Mouse (Mus musculus) stomach, embryonic 16.5 days (tissue): ENCODE measurements around the gene Robo3. TPM values are rescaled to one million over a fixed set of nuclear protein-coding genes. Genes with fewer than 3 reads are reported as not detected.
A peak's percentile ranks its signal among the peaks of the same experiment; 100 is the strongest.

ENCODE experiments used
- ATAC-seq: fragments of 200-750 bp; cut with Nextera tagmentation; 2 replicates; pipeline ENCODE4 v1.8.0; 2017; ENCODE audit warnings: moderate number of reproducible peaks, moderate TSS enrichment; ENCODE audit not compliant: insufficient read depth, low FRiP score
- H3K27ac ChIP-seq: fragments of 300-500 bp; sonication (generic); 2 replicates; pipeline ENCODE4 v1.5.1; 2014; ENCODE audit warnings: low read length
- H3K27me3 ChIP-seq: fragments of 300-500 bp; sonication (generic); 2 replicates; pipeline ENCODE4 v1.6.1; 2014; ENCODE audit warnings: low read length, control low read depth, mixed read lengths; ENCODE audit not compliant: control insufficient read depth, insufficient read depth
- H3K36me3 ChIP-seq: fragments of 300-500 bp; sonication (generic); 2 replicates; pipeline ENCODE4 v1.6.1; 2014; ENCODE audit warnings: low read length; ENCODE audit not compliant: control insufficient read depth, insufficient read depth
- H3K4me1 ChIP-seq: fragments of 300-500 bp; sonication (generic); 2 replicates; pipeline ENCODE4 v1.6.1; 2014; ENCODE audit warnings: low read length, control low read depth, mixed read lengths; ENCODE audit not compliant: control insufficient read depth, insufficient read depth
- H3K4me2 ChIP-seq: fragments of 300-500 bp; sonication (generic); 2 replicates; pipeline ENCODE4 v1.6.1; 2014; ENCODE audit warnings: low read depth, low read length, mixed read lengths
- H3K4me3 ChIP-seq: fragments of 300-500 bp; sonication (generic); replicated peaks from 2 replicates; pipeline ENCODE4 v1.5.1; 2014; ENCODE audit warnings: mild to moderate bottlenecking, low read length
- H3K9ac ChIP-seq: fragments of 300-500 bp; sonication (generic); 2 replicates; pipeline ENCODE4 v1.6.1; 2014; ENCODE audit warnings: low read length
- H3K9me3 ChIP-seq: fragments of 300-500 bp; sonication (generic); replicated peaks from 2 replicates; pipeline ENCODE4 v1.6.1; 2016; ENCODE audit warnings: low read length, control low read depth; ENCODE audit not compliant: control insufficient read depth
- WGBS: fragments of 180-500 bp; shearing (Covaris S2); extraction: QIAGEN DNeasy Blood & Tissue Kit; methylation state at CpG from one replicate; pipeline ENCODE4 v1.1.7; 2014; 5-methylcytosine and 5-hydroxymethylcytosine counted together
- polyA plus RNA-seq: library from polyadenylated mRNA; unstranded; fragments of >200 nt; fragmentation: Nextera tagmentation; extraction: Ambion mirVana; gene quantifications from 2 replicates; pipeline ENCODE4 v1.2.1, GENCODE M21; 2015

Gene Robo3
- polyA plus RNA-seq, 1 experiment from 2014 or later: not detected

DNA sequence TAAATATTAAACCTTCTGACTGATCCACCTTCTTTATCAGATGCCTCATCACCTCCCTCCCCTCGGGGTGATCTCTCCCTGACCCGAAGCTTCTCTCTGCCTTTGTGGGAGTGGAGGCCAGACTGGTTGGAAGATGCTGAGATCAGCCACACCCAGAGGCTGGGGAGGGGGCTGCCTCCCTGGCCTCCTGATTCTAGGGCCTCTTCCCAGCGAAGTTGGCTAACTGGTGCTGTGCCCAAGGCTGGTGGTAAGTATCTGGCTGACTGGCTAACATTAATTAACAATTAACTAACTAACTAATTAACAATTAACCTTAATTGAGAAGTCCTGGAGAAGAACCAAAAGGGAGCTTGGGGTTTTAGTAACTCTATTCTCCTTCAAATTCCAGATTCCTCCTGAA is 20.1 kb downstream of the Robo3 start:
- 44% methylated on average over 3 of the region's 3 CpGs for WGBS
- no peaks in the 10 kb centered on the region for H3K9me3 ChIP-seq
- H3K9ac ChIP-seq: no peak overlapping the region
- no peaks in the 10 kb centered on the region for H3K36me3 ChIP-seq
- no peak overlapping the region for H3K4me3 ChIP-seq
- no peaks in the 10 kb centered on the region for H3K4me1 ChIP-seq
- no peak for ATAC-seq
- no peaks in the 10 kb centered on the region for H3K27me3 ChIP-seq
- H3K4me2 ChIP-seq: no peak overlapping the region
- H3K27ac ChIP-seq: no peak overlapping the region

DNA sequence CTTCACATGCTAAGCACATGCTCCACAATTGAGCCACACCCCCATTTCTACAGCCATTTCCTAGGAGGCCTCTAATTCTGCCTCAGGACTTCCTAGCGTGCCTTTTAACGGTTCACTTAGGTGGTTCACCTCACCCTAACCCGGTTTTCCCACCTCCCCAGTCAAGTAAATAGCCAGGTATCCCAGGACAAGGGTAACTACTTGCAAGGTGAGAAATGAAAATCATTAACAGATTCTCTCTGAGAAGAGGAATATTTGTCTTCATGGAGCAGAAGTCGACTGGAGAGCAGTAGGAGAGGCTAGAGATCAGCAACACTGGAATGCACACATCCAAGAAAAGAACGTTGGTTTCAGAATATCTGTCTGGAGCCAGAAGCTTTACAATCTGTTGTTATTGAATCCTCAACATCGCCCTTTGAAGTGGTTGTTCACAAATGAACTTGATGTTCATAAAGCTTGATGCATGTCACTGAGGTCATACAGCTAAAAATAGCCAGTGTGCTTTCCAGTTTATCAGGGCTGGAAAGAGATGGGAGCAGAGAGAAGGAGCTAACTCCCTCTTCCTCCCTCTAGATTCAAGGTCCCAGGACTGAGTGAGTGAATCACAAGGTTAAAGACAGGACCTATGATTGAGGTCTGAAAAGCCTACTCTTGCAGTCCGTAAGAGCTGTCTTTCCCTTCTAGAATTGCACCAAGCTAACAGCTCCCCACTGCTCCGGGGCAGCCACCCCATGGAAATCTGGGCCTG is 23.2 kb downstream of the Robo3 start:
- Histone ChIP-seq H3K4me3 (no peak overlapping the region), H3K4me2 (no peak overlapping the region), H3K36me3 (no peaks in the 10 kb centered on the region), H3K9ac (no peak overlapping the region), H3K27me3 (no peaks in the 10 kb centered on the region), H3K4me1 (no peaks in the 10 kb centered on the region), H3K27ac (no peak overlapping the region), H3K9me3 (no peaks in the 10 kb centered on the region)
- WGBS: 66% methylated on average over 8 of the region's 8 CpGs
- no peak for ATAC-seq

- no peaks in the 10 kb centered on the region for H3K27me3 ChIP-seq
- H3K4me1 ChIP-seq: no peaks in the 10 kb centered on the region
- H3K4me2 ChIP-seq: no peak overlapping the region
- H3K4me3 ChIP-seq: no peak overlapping the region
- H3K36me3 ChIP-seq: no peaks in the 10 kb centered on the region
- no peaks in the 10 kb centered on the region for H3K9me3 ChIP-seq
- ATAC-seq: no peak
- no peak overlapping the region for H3K9ac ChIP-seq
- no peak overlapping the region for H3K27ac ChIP-seq
- 18% methylated on average over 19 of the region's 19 CpGs for WGBS
Observed at GRCm38 (mm10) chr9:37407850-37408502, 25.1 kb downstream of the Robo3 start.

GRCm38 (mm10) chr9:37406372-37406771 is 26.7 kb downstream of the Robo3 start:
- Histone ChIP-seq H3K9ac (no peak overlapping the region), H3K4me3 (no peak overlapping the region), H3K27me3 (no peaks in the 10 kb centered on the region), H3K9me3 (no peaks in the 10 kb centered on the region), H3K4me1 (no peaks in the 10 kb centered on the region), H3K36me3 (no peaks in the 10 kb centered on the region), H3K4me2 (no peak overlapping the region), H3K27ac (no peak overlapping the region)
- 0% methylated on average over 1 of the region's 1 CpGs for whole genome bisulfite sequencing
- ATAC-seq: no peak

- H3K27ac ChIP-seq: no peak overlapping the region
- 0 out of 2 replicates have a peak overlapping the region, but pooled peaks have one; percentile 11 for H3K4me2 ChIP-seq
- no peaks in the 10 kb centered on the region for H3K27me3 ChIP-seq
- no peaks in the 10 kb centered on the region for H3K9me3 ChIP-seq
- peak overlapping the region; percentile 31 for H3K4me3 ChIP-seq
- H3K4me1 ChIP-seq: no peaks in the 10 kb centered on the region
- H3K36me3 ChIP-seq: no peaks in the 10 kb centered on the region
- no peak overlapping the region for H3K9ac ChIP-seq
- 81% methylated on average over 7 of the region's 7 CpGs for WGBS
- ATAC-seq: no peak
Observed at GRCm38 (mm10) chr9:37403011-37403410, 30.0 kb downstream of the Robo3 start.

- H3K36me3 ChIP-seq: no peaks in the 10 kb centered on the region
- H3K4me3 ChIP-seq: peak overlapping the region; percentile 31
- no peaks in the 10 kb centered on the region for H3K4me1 ChIP-seq
- H3K27ac ChIP-seq: no peak overlapping the region
- WGBS: 83% methylated on average over 7 of the region's 7 CpGs
- no peak overlapping the region for H3K9ac ChIP-seq
- ATAC-seq: no peak
- no peaks in the 10 kb centered on the region for H3K27me3 ChIP-seq
- H3K9me3 ChIP-seq: no peaks in the 10 kb centered on the region
- no peak overlapping the region for H3K4me2 ChIP-seq
Observed at GRCm38 (mm10) chr9:37402501-37402900, 30.5 kb downstream of the Robo3 start.

DNA sequence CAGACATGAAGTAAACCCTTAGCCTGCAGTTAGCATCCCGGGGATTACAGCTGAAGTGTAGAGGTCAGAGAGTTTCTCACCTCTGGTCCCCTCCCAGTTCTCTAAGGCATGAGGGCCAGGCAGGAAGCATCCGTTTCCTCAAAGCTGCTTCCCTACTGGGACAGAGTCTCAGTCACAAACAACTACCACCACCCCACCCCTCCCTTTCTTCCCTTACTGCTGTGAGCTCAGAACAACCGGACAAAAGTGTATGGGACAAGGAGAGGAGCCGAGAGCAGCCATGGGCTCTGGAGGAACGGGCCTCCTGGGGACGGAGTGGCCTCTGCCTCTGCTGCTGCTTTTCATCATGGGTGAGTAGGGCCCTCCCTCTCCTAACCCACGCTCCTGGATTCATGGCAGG is 31.2 kb downstream of the Robo3 start, which contains the start of gene Robo4:
Gene Robo4 (plus strand): TSS at position 96 of the 400 bp plus-strand sequence.
- 23% methylated on average over 7 of the region's 7 CpGs for WGBS
- H3K36me3 ChIP-seq: no peaks in the 10 kb centered on the region
- no peaks in the 10 kb centered on the region for H3K9me3 ChIP-seq
- H3K9ac ChIP-seq: peak within 1 kb of the TSS; percentile 52; the same call in 1 of the 2 replicates
- ATAC-seq: peak; percentile 33; the same call in 1 of the 2 replicates
- H3K4me2 ChIP-seq: no peak within 1 kb of the TSS
- peak within 1 kb of the TSS; percentile 31 for H3K4me3 ChIP-seq
- no peak within 1 kb of the TSS for H3K27ac ChIP-seq
- H3K27me3 ChIP-seq: no peaks in the 10 kb centered on the region
- H3K4me1 ChIP-seq: no peaks in the 10 kb centered on the region

DNA sequence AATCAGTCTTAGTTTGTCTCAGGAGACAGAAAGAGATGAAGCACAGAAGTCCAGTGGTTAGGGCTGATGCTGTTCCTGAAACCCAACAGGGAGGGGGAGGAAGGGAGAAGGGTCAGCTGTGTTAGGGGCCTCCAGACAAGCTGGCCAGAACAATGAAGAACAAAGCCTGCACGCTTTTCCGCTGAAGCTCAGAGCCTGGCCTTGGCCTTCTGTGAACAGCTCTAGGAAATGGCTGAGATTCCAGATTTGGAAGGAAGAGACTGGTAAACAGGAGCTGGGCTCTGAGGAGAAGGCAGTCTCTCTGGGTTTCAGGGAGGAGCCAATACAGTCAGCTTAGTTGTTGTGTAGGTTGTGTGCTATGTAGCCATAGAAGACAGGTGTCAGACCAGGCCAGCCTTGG is 32.5 kb downstream of the Robo3 start:
- Histone ChIP-seq H3K27ac (no peak overlapping the region), H3K4me3 (no peak overlapping the region), H3K36me3 (no peaks in the 10 kb centered on the region), H3K27me3 (no peaks in the 10 kb centered on the region), H3K4me2 (no peak overlapping the region), H3K9me3 (no peaks in the 10 kb centered on the region), H3K9ac (no peak overlapping the region), H3K4me1 (no peaks in the 10 kb centered on the region)
- 0 out of 2 replicates have a peak, but pooled peaks have one; percentile 52 for ATAC-seq
- WGBS: 80% methylated on average over 2 of the region's 2 CpGs

GRCm38 (mm10) chr9:37393482-37394131 is 39.4 kb downstream of the Robo3 start:
- no peak overlapping the region for H3K9ac ChIP-seq
- no peak overlapping the region for H3K4me2 ChIP-seq
- H3K4me3 ChIP-seq: no peak overlapping the region
- H3K9me3 ChIP-seq: no peaks in the 10 kb centered on the region
- no peak overlapping the region for H3K27ac ChIP-seq
- H3K4me1 ChIP-seq: no peaks in the 10 kb centered on the region
- H3K36me3 ChIP-seq: no peaks in the 10 kb centered on the region
- H3K27me3 ChIP-seq: no peaks in the 10 kb centered on the region
- ATAC-seq: no peak
- 58% methylated on average over 8 of the region's 8 CpGs for WGBS
